Mouse (Mus musculus): ENCODE measurements around the gene Adtrp.

- TF ChIP-seq TAL1 (IDR thresholded peaks at IDR 0.05; ENCODE audit: low read length) (no peak), GATA1 (IDR thresholded peaks at IDR 0.05; ENCODE audit: low read length) (no peak)
Measured at GRCm38 (mm10) chr13:41844071-41844470, 3.4 kb downstream of the Adtrp start.

All from erythroblast, embryonic 14.5 days (primary cell).